Mouse (Mus musculus) midbrain, embryonic 13.5 days (tissue): Measurements from ENCODE around the gene Gtf3c1. TPM values are rescaled to one million over a fixed set of nuclear protein-coding genes. Genes with fewer than 3 reads are reported as not detected.

Experiments
- ATAC-seq: fragments of 200-750 bp; cut with Nextera tagmentation; 2 replicates; pipeline ENCODE4 v1.8.0; 2017; ENCODE audit warnings: mild to moderate bottlenecking, moderate TSS enrichment, moderate library complexity
- H3K27ac ChIP-seq: fragments of 300-500 bp; sonication (generic); 2 replicates; pipeline ENCODE4 v1.5.1; 2015; ENCODE audit warnings: inconsistent platforms, mild to moderate bottlenecking, moderate library complexity
- H3K27me3 ChIP-seq: fragments of 300-500 bp; sonication (generic); 2 replicates; pipeline ENCODE4 v1.6.1; 2015; ENCODE audit warnings: mild to moderate bottlenecking, inconsistent platforms
- H3K36me3 ChIP-seq: fragments of 300-500 bp; sonication (generic); 2 replicates; pipeline ENCODE4 v1.6.1; 2015; ENCODE audit warnings: mild to moderate bottlenecking, inconsistent platforms
- H3K4me1 ChIP-seq: fragments of 300-500 bp; sonication (generic); replicated peaks from 2 replicates; pipeline ENCODE4 v1.6.1; 2015; ENCODE audit warnings: inconsistent platforms
- H3K4me2 ChIP-seq: fragments of 300-500 bp; sonication (generic); replicated peaks from 2 replicates; pipeline ENCODE4 v1.6.1; 2015; ENCODE audit warnings: moderate library complexity, mild to moderate bottlenecking, inconsistent platforms
- H3K4me3 ChIP-seq: fragments of 300-500 bp; sonication (generic); replicated peaks from 2 replicates; pipeline ENCODE4 v1.5.1; 2015; ENCODE audit warnings: mild to moderate bottlenecking, inconsistent platforms
- H3K9ac ChIP-seq: fragments of 300-500 bp; sonication (generic); replicated peaks from 2 replicates; pipeline ENCODE4 v1.6.1; 2015; ENCODE audit warnings: mild to moderate bottlenecking, inconsistent platforms
- H3K9me3 ChIP-seq: fragments of 300-500 bp; sonication (generic); 2 replicates; pipeline ENCODE4 v1.6.1; 2016; ENCODE audit warnings: mild to moderate bottlenecking, inconsistent platforms
- WGBS: fragments of 180-500 bp; shearing (Covaris S2); methylation state at CpG from one replicate; pipeline ENCODE4 v1.1.7; 2015; 5-methylcytosine and 5-hydroxymethylcytosine counted together
- polyA plus RNA-seq: library from polyadenylated mRNA; unstranded; fragments of >200 nt; fragmentation: Nextera tagmentation; extraction: Ambion mirVana; gene quantifications from 2 replicates; pipeline ENCODE4 v1.2.1, GENCODE M21; 2015

Gene Gtf3c1
- polyA plus RNA-seq, 1 experiment from 2014 or later, result 42.3 TPM

DNA sequence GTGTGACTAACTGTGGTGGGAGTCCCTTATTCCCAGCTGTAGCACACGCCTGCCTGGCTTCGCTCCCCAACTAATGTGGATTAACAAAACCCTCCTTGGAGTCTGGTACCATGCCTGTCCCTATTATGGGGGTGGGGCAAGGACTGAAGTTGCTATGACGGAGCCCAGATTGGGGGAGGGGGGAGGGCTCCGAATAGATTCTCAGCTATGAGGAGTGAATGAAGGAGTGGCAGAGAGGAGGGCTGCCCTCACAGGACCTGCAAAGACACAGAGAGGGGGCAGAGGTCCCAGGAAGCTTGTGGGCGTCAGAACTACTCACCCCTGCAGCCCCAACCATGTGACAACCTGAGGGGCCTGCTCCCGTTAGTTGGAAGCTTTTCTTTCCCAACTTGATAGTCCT, 69.2 kb downstream of the Gtf3c1 start:
- no peak overlapping the region for H3K4me3 ChIP-seq
- H3K27me3 ChIP-seq, result no peaks in the 10 kb centered on the region
- H3K9me3 ChIP-seq, result no peaks in the 10 kb centered on the region
- H3K36me3 ChIP-seq, result peaks cover 38% of the 10 kb centered on the region
- 60% methylated on average over 6 of the region's 6 CpGs for WGBS
- 0 out of 2 replicates have a peak, but pooled peaks have one; percentile 1 for ATAC-seq
- H3K9ac ChIP-seq, result no peak overlapping the region
- H3K4me1 ChIP-seq, result peaks cover 18% of the 10 kb centered on the region
- no peak overlapping the region for H3K4me2 ChIP-seq
- H3K27ac ChIP-seq, result 0 out of 2 replicates have a peak overlapping the region, but pooled peaks have one; percentile 80

DNA sequence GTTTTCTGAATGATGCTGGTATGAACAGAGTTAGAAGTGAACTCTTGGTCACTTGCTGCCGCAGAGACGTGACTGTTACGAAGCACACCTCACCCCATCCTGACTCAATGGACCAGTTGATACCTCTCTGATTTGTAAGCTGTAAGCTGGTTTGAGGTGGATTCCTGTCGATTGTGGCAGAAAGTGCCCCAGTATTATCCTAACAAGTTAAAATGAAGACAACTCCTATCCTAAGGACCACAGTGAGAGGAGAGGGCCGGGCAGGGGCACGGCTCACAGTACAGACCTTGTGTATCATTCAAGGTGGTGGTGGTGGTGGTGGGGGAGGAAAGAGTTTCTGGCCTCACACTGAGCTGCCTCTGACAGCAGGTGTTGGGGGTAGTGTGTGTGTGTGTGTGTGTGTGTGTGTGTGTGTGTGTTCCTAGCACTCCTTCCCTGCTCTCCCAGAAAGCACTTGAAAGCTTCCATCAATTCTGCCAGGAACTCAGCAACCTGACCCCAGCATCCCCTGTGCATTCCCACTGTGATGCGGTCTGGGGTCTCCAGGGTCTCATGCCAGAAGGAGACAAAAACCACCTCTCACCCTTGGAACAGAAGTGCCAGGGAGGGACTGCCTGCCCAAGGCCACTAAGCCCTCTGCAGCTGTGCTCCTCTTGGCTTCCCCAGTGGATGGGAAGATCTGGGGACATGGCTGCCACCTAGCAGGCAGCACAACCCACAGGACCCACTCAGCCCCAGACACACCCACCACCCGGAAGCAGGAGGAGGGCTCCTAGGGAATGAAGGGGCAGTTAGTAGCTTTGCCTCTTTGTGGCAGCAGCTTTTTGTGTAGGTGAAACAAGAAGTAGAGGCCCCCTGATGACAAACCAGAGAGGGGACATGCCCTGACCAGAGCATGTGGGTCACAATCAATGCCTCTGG, 70.1 kb downstream of the Gtf3c1 start:
- ATAC-seq, result no peak
- Histone ChIP-seq H3K27ac (no peak overlapping the region), H3K4me1 (peaks cover 21% of the 10 kb centered on the region), H3K4me2 (no peak overlapping the region), H3K4me3 (no peak overlapping the region), H3K27me3 (no peaks in the 10 kb centered on the region), H3K36me3 (peaks cover 29% of the 10 kb centered on the region), H3K9me3 (no peaks in the 10 kb centered on the region), H3K9ac (no peak overlapping the region)
- WGBS, result 86% methylated on average over 8 of the region's 8 CpGs

DNA sequence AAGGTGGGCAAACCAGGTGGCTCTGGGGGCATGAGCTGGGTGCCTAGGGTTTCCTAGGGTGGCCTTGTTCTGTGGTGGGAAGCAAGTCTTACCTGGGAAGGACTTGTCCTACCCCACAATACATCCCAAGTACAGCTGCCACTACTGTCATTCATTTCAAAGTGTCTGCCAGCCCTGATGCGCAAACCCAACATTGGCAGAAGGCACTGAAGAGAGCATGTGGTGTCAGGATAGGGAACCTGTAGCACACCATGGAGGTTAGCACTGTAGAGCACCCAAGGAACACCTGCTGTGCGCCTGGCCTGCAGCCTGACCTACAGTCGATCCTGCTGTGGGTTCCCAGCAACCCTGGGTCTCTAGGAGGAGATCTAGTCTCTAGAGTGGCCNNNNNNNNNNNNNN, 76.6 kb downstream of the Gtf3c1 start:
- WGBS, result 88% methylated on average over 3 of the region's 3 CpGs
- no peak overlapping the region for H3K9ac ChIP-seq
- H3K27ac ChIP-seq, result no peak overlapping the region
- no peak overlapping the region for H3K4me2 ChIP-seq
- ATAC-seq, result no peak
- no peaks in the 10 kb centered on the region for H3K27me3 ChIP-seq
- no peaks in the 10 kb centered on the region for H3K36me3 ChIP-seq
- peaks cover 8% of the 10 kb centered on the region for H3K4me1 ChIP-seq
- H3K9me3 ChIP-seq, result peaks cover 4% of the 10 kb centered on the region
- no peak overlapping the region for H3K4me3 ChIP-seq

DNA sequence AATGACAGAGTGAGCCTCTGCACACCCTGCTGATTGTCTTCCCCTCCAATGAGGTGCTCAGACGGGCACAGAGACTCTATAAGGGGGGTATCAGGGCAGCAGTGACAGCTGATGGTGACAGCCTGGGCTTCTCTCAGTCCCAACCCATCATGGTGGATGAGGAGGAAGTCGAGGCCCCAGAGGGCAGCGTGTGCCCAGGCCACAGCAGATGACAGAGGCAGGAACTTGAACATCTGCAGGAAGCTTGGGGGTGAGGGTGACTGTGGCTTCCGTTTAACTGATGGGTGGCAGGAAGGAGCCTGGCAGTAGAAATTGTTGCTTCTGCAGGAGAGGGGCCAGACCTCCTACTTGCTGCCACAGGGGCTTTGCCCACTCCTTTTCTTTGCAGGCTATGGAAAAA, 77.3 kb downstream of the Gtf3c1 start:
- peaks cover 4% of the 10 kb centered on the region for H3K9me3 ChIP-seq
- H3K4me3 ChIP-seq, result no peak overlapping the region
- 78% methylated on average over 4 of the region's 4 CpGs for WGBS
- H3K9ac ChIP-seq, result no peak overlapping the region
- H3K4me1 ChIP-seq, result peaks cover 8% of the 10 kb centered on the region
- no peak for ATAC-seq
- no peaks in the 10 kb centered on the region for H3K27me3 ChIP-seq
- no peaks in the 10 kb centered on the region for H3K36me3 ChIP-seq
- no peak overlapping the region for H3K4me2 ChIP-seq
- no peak overlapping the region for H3K27ac ChIP-seq

DNA sequence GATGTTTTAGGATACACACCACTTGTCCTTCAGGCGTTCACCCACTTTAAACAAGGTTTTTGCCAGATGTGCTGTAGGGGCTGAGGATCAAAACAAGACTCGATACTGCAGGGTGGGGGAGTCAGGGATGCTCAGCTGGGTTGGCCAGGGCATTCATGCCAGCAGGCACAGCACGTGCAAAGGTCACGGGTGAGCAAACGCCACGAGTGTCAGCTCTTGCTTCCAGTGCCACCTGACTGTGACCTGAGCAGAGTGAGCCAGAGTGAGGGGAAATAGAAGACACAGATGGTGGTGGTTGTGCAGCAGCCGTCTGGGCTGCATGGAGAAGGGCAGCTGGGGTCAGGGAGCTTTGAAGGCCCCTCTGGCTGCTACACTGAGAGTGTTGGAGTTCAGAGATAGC, 81.8 kb downstream of the Gtf3c1 start:
- whole genome bisulfite sequencing, result 63% methylated on average over 7 of the region's 7 CpGs
- ATAC-seq, result no peak
- H3K9ac ChIP-seq, result no peak overlapping the region

DNA sequence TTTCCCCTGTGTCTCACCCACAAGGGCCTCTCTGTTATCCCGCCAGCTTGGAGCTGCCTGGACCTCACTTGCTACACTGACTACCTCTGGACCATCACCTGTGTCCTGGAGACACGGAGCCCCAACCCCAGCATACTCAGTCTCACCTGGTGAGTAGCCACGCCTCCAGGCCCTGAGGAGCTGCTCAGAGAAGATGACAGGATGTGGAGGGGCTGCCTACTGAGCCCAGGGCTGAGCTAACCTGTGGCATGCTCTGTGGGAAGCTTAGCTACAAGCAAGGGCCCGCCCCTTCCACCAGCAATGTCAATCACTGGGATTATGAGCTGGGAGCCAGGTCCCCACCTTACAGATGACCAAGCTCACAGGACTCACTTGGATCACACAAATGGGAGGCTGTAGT, 82.4 kb downstream of the Gtf3c1 start:
- Histone ChIP-seq H3K36me3 (no peaks in the 10 kb centered on the region), H3K4me2 (no peak overlapping the region), H3K27ac (no peak overlapping the region), H3K9me3 (peaks cover 4% of the 10 kb centered on the region), H3K4me3 (no peak overlapping the region), H3K9ac (no peak overlapping the region), H3K27me3 (no peaks in the 10 kb centered on the region), H3K4me1 (no peaks in the 10 kb centered on the region)
- WGBS, result 66% methylated on average over 4 of the region's 4 CpGs
- no peak for ATAC-seq

More for the DNA sequence above, 81.8 kb downstream of the Gtf3c1 start:
- Histone ChIP-seq H3K27ac (no peak overlapping the region), H3K9me3 (peaks cover 4% of the 10 kb centered on the region), H3K4me3 (no peak overlapping the region), H3K4me2 (no peak overlapping the region), H3K4me1 (no peaks in the 10 kb centered on the region), H3K27me3 (no peaks in the 10 kb centered on the region), H3K36me3 (no peaks in the 10 kb centered on the region)

DNA sequence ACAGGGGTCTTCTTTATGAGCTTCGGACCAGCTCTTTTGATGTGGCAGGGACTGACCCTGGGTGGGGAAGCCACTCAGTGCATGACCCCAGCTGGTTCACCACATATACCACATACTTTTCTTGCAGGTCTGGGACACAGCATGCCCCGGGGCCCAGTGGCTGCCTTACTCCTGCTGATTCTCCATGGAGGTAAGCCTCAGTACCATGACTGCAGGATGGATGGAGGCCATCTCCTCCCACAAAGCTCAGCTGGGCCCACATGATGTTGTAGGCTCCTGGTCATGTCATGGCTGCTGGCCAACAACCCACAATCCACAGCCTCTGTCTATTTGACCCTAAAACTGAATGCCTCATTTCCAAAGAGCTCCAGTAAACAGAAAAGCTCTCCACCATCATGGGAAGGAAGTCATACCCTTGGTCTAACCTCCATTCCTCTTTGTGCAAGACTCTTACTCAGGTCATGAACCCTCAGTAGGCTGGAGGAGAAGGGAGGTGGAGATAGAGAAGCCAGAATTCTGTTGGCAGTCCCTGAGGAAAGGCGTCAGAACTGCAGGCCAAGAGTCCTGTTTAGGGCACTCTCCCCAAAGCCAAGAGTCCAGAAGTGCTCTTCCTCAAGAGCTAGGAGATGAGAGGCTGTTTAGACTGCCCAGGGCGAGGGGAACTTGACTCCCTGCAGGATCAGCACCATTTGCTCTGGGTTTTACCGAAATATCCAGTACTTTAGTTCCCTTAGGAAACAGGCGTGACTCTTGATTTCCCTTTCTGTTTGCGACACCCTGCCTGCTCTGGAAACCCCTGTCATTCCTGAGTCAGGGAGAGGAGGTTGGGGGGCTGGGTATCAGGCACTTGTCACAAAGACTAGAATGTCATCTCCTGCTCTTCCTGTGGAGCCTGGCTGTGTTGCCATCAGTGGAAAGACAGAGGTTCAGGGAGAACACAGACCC, 84.6 kb downstream of the Gtf3c1 start:
- H3K9me3 ChIP-seq, result no peaks in the 10 kb centered on the region
- H3K4me1 ChIP-seq, result no peaks in the 10 kb centered on the region
- no peak for ATAC-seq
- H3K4me3 ChIP-seq, result no peak overlapping the region
- H3K4me2 ChIP-seq, result no peak overlapping the region
- H3K27me3 ChIP-seq, result no peaks in the 10 kb centered on the region
- 72% methylated on average over 7 of the region's 7 CpGs for WGBS
- no peak overlapping the region for H3K27ac ChIP-seq
- no peaks in the 10 kb centered on the region for H3K36me3 ChIP-seq
- H3K9ac ChIP-seq, result no peak overlapping the region

DNA sequence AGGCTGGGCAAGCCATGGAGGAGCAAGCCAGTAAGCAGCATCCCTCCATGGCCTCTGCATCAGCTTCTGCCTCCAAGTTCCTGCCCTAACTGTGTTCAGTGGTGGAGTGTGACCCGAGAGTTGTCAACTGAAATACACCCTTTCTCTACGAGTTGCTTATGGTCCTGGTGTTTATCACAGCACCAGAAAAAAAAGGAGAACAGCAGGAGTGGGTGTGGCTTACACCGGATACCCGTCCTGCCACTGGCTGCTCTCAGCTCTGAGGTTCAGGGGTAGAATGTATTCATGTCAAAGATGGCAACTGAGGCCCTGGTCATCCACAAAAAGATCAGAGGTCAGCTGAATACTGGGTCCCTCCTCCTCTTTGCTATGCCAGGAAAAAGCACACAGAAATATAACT, 87.5 kb downstream of the Gtf3c1 start:
- WGBS, result 86% methylated on average over 4 of the region's 4 CpGs
- Histone ChIP-seq H3K27ac (no peak overlapping the region), H3K27me3 (no peaks in the 10 kb centered on the region), H3K4me1 (no peaks in the 10 kb centered on the region), H3K4me3 (no peak overlapping the region), H3K9ac (no peak overlapping the region), H3K9me3 (no peaks in the 10 kb centered on the region), H3K4me2 (no peak overlapping the region), H3K36me3 (no peaks in the 10 kb centered on the region)
- no peak for ATAC-seq

DNA sequence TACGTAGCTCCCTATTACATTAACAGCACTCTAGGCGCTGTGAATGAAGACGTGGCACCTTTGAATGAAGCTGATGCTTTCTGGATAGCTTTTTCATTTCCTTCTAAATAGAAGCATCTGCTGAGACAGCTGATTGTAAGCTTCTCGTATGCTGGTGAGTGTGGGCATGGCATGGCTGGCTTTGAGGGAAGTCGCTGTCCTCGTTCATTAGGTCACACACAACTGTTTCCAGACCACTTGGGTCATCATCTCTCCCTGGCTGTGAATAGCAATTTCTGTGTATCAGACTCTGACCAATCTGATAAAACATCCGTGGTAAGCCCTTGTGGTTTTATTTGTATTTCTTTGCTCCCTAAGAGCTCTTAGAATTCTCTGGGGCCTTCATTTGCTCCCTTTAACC, 89.6 kb downstream of the Gtf3c1 start:
- H3K9me3 ChIP-seq, result no peaks in the 10 kb centered on the region
- ATAC-seq, result no peak
- no peaks in the 10 kb centered on the region for H3K36me3 ChIP-seq
- no peak overlapping the region for H3K4me2 ChIP-seq
- H3K4me3 ChIP-seq, result no peak overlapping the region
- H3K9ac ChIP-seq, result no peak overlapping the region
- no peaks in the 10 kb centered on the region for H3K27me3 ChIP-seq
- H3K4me1 ChIP-seq, result no peaks in the 10 kb centered on the region
- WGBS, result 83% methylated on average over 7 of the region's 7 CpGs
- no peak overlapping the region for H3K27ac ChIP-seq

DNA sequence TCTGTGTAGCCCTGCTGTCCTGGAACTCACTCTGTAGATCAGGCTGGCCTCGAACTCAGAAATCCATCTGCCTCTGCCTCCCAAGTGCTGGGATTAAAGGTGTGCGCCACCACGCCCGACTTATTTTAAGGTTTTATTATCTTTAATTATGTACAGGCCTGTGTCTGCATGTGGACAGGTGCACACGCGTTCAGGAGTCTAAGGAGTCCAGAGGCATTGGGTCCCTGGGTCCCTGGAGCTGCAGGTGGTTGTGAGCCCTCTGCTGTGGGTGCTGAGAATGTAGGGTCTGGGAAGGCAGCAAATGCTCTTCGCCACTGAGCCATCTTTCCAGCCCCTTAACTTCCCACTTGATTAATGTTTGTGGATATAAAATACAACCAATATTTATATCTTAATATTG, 92.1 kb downstream of the Gtf3c1 start:
- Histone ChIP-seq H3K4me3 (no peak overlapping the region), H3K27me3 (no peaks in the 10 kb centered on the region), H3K27ac (no peak overlapping the region), H3K9ac (no peak overlapping the region), H3K4me1 (no peaks in the 10 kb centered on the region), H3K9me3 (no peaks in the 10 kb centered on the region), H3K4me2 (no peak overlapping the region), H3K36me3 (no peaks in the 10 kb centered on the region)
- no peak for ATAC-seq
- WGBS, result 93% methylated on average over 7 of the region's 7 CpGs

DNA sequence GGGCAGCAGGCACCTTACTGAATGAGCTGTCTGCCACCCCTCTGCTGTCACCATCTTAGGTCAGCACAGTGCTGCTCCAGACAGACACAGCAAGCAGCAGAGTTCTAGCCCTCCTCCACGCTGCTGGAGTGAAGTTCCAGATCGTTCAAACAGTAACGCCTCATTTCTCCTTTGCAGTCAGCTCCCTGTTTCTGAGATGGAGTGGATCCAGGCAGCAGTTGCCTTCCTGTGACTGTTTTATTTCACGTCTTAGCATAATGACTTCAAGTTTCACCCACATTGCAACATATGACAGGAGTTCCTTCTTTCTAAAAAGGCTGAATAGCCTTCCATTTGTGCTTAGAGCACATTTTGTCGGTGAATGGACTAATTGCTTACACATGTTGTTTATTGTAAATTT, 94.0 kb downstream of the Gtf3c1 start:
- Histone ChIP-seq H3K4me1 (no peaks in the 10 kb centered on the region), H3K4me3 (no peak overlapping the region), H3K4me2 (no peak overlapping the region), H3K27ac (no peak overlapping the region), H3K36me3 (no peaks in the 10 kb centered on the region), H3K9ac (no peak overlapping the region), H3K9me3 (no peaks in the 10 kb centered on the region), H3K27me3 (no peaks in the 10 kb centered on the region)
- ATAC-seq, result no peak
- WGBS, result 93% methylated on average over 5 of the region's 5 CpGs

DNA sequence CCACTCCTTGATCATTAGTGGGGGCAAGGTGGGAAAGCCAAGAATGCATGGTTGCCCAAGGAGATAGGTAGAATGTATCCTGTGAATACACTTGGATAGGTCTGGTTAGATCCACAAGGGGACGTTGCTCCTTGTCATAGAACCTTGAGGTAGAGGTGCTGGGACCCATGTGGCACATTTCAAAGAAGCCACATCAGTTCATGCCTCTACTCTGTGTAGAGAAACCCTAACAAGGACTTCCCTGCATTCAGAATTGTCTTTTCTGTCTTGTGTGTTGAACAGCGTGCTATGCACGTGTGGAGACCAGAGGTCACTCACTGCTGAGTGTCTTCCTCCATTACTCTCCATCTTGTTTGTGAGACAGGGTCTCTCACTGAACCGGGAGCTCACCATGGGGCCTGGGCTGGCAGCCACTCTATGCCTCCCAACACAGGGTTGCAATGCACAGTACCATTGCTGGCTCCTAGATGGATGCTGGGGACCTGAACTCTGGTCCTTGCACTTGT, 99.3 kb downstream of the Gtf3c1 start:
- Histone ChIP-seq H3K27me3 (no peaks in the 10 kb centered on the region), H3K36me3 (no peaks in the 10 kb centered on the region), H3K4me2 (no peak overlapping the region), H3K4me1 (no peaks in the 10 kb centered on the region), H3K4me3 (no peak overlapping the region), H3K27ac (no peak overlapping the region), H3K9ac (no peak overlapping the region), H3K9me3 (no peaks in the 10 kb centered on the region)
- no peak for ATAC-seq
- WGBS, result 85% methylated on average over 4 of the region's 4 CpGs
